Mouse (Mus musculus) embryonic fibroblast, embryonic 13.5 days (primary cell): ENCODE data around the gene Gba. TPM values are rescaled to one million over a fixed set of nuclear protein-coding genes. Genes with fewer than 3 reads are reported as not detected.
A peak's percentile ranks its signal among the peaks of the same experiment; 100 is the strongest.

Source experiments
- H3K27ac ChIP-seq: 2 replicates; pipeline ENCODE4 v1.5.1; 2012; ENCODE audit warnings: low read length, control low read depth, inconsistent platforms; ENCODE audit not compliant: insufficient read depth
- H3K4me1 ChIP-seq: 2 replicates; pipeline ENCODE4 v1.6.1; 2011; ENCODE audit warnings: low read length; ENCODE audit not compliant: control insufficient read depth, insufficient read depth
- H3K4me3 ChIP-seq: 2 replicates; pipeline ENCODE4 v1.5.1; 2011; ENCODE audit warnings: mild to moderate bottlenecking, control low read depth, low read length; ENCODE audit not compliant: insufficient read depth
- CTCF ChIP-seq: IDR thresholded peaks from 2 replicates; pipeline ENCODE4 v1.5.1; 2011; ENCODE audit warnings: mild to moderate bottlenecking, control low read depth, low read length, moderate library complexity, borderline replicate concordance; ENCODE audit not compliant: insufficient read depth
- POLR2A ChIP-seq: IDR thresholded peaks from 2 replicates; pipeline ENCODE4 v1.6.1; 2011; ENCODE audit warnings: low read depth, mild to moderate bottlenecking, control low read depth, low read length, moderate library complexity
- polyA plus RNA-seq: library from polyadenylated mRNA; stranded (reverse); fragments of >200 nt; gene quantifications from 2 replicates; pipeline ENCODE4 v1.2.4, GENCODE M21; 2011; ENCODE audit warnings: low read depth; ENCODE audit not compliant: missing spikeins, insufficient read length

Gene Gba
- polyA plus RNA-seq, 1 experiment, result 86.8 TPM

DNA sequence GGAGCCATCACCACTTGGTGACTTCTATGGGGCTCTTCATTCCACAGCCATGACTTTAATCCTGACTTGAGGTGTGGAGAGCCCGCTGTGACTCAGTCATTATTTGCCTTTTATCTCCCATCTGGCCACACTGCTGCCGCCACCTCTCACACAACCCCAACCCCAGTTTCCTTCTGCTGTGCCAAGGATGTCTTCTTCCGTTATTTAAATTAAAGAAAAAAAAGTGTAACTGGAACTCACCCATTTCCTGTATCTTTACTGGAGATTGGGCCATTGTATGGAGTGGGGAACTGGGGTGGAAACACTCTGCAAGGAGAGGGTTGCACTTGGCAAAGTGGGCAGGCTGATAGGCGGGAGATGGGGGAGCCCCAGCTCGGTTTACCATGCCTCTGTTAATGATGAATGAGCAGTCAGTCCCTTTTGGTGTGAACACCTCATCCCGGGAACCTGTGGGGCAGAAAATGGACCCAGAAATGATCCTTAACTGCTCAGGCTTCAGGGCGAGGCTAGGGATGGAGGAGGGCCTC is 20.1 kb upstream of the Gba start:
- Histone ChIP-seq H3K27ac (no peak overlapping the region), H3K4me1 (peaks cover 5% of the 10 kb centered on the region; the same call in 1 of the 2 replicates), H3K4me3 (no peak overlapping the region)
- no peak for TF ChIP-seq CTCF
- no peak for TF ChIP-seq POLR2A

DNA sequence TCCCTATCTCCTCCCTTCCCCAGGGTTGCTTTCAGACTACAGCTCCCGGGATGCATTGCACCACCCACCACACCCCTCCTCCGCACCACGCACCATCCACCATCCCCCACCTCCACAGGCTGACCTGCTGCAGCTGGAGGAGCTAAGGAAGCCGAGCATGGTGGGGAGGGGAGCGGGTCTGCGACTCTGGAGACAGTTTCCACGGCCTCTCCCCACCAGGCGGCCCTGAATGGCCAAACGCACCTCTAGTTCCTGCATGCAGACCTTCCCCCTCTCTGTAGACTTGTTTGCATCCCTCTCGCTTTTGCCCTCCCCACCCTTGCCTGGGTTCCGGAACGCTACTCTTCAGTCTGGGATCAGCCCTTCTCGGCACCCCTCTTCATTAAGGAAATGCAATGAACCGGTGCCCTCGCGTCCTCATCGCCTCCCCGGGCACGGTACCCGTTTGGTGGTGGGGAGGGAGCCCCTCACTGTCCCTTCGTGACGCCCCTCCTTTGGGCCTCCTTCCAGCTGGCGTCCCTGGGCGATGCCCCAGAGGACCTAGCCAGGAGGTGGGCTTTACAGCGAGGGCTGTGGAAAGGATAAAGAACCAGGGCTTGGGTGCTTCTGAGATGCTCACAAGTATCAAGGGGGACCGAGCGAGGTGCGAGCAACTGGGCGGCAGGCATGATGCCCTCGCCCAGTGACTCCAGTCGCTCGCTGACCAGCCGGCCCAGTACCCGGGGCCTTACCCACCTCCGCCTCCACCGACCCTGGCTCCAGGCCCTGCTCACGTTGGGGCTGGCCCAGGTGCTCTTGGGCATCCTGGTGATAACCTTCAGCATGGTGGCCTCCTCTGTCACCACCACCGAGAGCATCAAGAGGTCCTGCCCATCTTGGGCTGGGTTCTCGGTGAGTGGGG is 19.4 kb upstream of the Gba start, which contains the start of gene Fam189b:
Gene Fam189b (plus strand): TSS at position 86 of the 901 bp plus-strand sequence.
- Histone ChIP-seq H3K27ac (0 out of 2 replicates have a peak within 1 kb of the TSS, but pooled peaks have one; percentile 2), H3K4me3 (peak within 1 kb of the TSS; percentile 65), H3K4me1 (peaks cover 5% of the 10 kb centered on the region; the same call in 1 of the 2 replicates)
- TF ChIP-seq POLR2A (peak; percentile 94), CTCF (no peak)

DNA sequence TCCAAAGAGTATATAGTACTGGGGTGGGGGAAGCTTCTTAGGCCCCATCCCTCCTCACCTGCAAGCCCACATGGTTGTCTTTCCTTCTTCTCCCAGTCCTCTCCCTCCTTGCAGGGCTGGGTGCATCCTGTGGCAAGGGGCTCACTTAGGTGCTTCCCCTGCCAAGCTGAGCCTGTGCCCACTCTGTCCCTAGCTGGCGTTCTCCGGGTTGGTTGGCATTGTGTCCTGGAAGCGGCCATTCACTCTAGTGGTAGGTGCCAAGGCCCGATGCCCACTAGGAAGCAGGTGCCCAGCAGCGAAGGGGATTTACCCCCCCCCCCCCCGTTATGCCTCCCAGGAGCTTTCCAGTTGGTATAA is 18.8 kb upstream of the Gba start:
- TF ChIP-seq POLR2A (no peak), CTCF (no peak)

DNA sequence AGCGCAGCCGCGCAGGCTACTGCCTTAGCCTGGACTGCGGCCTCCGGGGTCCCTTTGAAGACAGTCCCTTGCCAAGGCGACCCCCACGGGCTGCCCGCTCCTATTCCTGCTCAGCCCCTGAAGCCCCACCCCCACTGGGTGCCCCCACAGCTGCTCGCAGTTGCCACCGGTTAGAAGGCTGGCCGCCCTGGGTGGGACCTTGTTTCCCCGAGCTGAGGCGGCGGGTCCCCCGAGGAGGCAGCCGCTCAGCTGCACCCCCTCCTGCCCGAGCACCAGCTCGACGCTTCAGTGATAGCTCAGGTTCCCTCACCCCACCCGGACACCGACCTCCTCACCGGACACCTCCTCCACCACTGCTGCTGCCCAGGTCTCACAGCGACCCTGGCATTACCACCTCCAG is 15.5 kb upstream of the Gba start:
- H3K4me3 ChIP-seq, result no peak overlapping the region
- no peak overlapping the region for H3K27ac ChIP-seq
- TF ChIP-seq CTCF (no peak), POLR2A (no peak)
- H3K4me1 ChIP-seq, result 0 out of 2 replicates have a peak, but pooled peaks cover 3% of the 10 kb centered on the region

More for the DNA sequence above, 18.8 kb upstream of the Gba start:
- peak overlapping the region; percentile 65 for H3K4me3 ChIP-seq
- H3K4me1 ChIP-seq, result 0 out of 2 replicates have a peak, but pooled peaks cover 3% of the 10 kb centered on the region
- no peak overlapping the region for H3K27ac ChIP-seq

DNA sequence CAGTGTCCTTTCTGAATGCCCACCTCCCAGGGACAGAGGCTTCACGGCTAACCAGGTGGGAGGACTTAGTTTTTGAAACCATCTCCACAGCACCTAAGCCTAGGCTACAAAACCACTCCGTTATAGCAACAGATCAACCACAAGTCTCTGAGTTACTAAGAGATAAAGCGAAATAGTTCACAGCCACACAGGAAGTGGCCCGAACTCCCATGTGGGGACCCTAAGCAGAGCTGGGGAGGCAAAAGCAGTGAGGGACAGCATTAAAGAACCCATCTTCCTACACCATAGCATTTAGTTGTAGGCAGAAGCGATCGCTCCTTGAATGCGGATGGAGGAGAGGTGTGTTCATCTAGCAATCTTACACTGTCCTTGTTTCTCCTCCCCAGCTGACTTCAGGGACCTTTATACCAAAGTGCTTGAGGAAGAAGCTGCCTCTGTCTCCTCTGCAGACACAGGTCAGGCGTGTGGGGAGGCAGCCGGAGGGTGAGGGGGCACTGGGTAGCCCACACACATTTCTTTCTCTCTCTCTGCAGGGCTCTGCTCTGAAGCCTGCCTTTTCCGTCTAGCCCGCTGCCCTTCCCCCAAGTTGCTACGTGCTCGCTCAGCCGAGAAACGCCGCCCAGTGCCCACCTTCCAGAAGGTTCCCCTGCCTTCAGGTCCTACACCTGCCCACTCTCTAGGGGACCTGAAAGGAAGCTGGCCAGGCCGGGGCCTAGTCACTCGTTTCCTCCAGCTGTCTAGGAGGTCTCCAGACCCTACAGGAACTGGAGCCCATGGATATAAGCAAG is 14.8 kb upstream of the Gba start:
- Histone ChIP-seq H3K4me3 (no peak overlapping the region), H3K27ac (no peak overlapping the region), H3K4me1 (0 out of 2 replicates have a peak, but pooled peaks cover 3% of the 10 kb centered on the region)
- TF ChIP-seq POLR2A, result no peak
- no peak for TF ChIP-seq CTCF

DNA sequence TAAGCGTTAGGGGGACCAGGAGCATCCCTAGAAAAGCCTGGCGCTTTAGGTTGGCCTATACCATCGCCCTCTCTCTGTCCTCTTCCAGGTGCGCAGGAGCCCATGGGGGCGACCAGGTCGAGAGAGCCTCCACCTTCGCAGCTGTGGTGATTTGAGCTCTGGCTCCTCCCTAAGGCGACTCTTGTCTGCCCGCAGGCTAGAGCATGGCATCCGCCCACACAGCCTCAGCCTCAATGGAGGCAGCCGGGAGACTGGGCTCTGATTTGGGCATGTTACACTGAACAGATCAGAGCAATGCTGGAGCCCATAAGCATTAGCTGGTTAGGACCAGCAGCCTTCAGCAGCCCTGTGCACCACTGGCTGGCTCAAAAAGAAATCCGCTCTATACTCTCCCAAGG is 14.3 kb upstream of the Gba start:
- H3K27ac ChIP-seq, result no peak overlapping the region
- H3K4me1 ChIP-seq, result 0 out of 2 replicates have a peak, but pooled peaks cover 3% of the 10 kb centered on the region
- H3K4me3 ChIP-seq, result no peak overlapping the region
- TF ChIP-seq CTCF, result no peak
- TF ChIP-seq POLR2A, result no peak

DNA sequence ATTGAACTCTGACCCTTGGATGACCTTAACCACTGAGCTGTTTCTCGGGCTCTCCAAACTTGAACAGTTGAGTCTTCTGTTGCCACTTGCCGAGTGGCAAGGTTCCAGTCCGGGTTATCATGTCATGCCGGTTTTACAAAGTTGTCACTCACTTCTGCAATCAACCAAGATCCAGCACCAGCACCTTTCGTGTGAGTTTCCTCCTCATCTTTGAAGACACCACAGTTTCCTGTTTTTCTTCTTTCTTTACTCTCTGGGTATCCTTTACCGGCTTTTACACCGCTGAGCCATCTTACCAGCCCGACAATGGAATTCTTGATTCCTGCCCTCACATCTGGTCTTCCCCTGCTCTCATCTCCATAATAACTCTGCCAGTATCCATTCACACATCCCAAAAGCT is 12.3 kb upstream of the Gba start:
- no peaks in the 10 kb centered on the region for H3K4me1 ChIP-seq
- TF ChIP-seq CTCF (no peak), POLR2A (no peak)
- no peak overlapping the region for H3K27ac ChIP-seq

DNA sequence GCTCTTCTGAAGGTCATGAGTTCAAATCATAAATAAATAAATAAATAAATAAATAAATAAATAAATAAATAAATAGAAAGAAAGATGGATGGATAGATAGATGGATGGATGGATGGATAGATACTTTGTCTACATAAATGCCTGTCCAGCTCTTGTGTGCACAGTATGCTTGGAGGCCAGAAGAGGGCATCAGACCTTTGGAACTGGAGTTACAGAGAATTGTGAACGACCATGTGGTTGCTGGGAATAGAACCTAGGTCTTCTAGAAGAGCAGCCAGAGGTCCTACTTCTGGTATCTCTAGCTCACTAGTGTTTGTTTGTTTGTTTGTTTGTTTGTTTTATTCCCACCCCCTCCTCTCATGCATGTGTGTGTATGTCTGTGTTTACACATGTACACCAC is 9.4 kb upstream of the Gba start:
- Histone ChIP-seq H3K27ac (no peak overlapping the region), H3K4me1 (no peaks in the 10 kb centered on the region), H3K4me3 (no peak overlapping the region)
- TF ChIP-seq CTCF (no peak), POLR2A (no peak)

More for the DNA sequence above, 12.3 kb upstream of the Gba start:
- H3K4me3 ChIP-seq, result no peak overlapping the region

DNA sequence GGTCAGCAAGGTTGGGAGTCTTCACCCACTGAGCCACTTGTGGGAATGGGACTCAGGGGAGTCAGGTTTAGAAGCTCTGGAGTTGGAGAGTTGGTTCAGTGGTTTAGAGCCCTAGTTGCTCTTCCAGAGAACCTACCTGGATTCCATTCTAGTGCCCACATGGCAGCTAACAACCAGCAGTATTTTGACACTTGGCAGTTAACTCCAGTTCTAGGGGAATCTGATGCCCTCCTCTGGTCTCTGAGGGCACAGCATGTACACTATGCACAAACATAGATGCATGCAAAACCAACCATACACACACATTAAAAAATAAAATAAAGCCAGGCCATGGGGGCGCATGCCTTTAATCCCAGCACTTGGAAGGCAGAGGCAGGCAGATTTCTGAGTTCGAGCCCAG is 8.9 kb upstream of the Gba start:
- no peak overlapping the region for H3K4me3 ChIP-seq
- TF ChIP-seq POLR2A, result no peak
- TF ChIP-seq CTCF, result no peak
- H3K27ac ChIP-seq, result no peak overlapping the region
- H3K4me1 ChIP-seq, result no peaks in the 10 kb centered on the region
